10 mouse cellular contexts compared by ENCODE assay signal in genomic region chr13:21933626-21934548, GRCm38 (mm10). TPM values are rescaled to one million over a fixed set of nuclear protein-coding genes. Genes with fewer than 3 reads are reported as not detected.
A peak's percentile ranks its signal among the peaks of the same experiment; 100 is the strongest.
DNase-seq lines count a peak whose midpoint lies in the region; ATAC-seq and TF ChIP-seq lines count a peak whose summit lies in the region.
"Had no signal": no experiment of that assay in that cellular context is flagged by ENCODE, and none has a peak within 500 bp of the region (broad histone marks: within the 10 kb centered on the region; RNA-seq: fewer than 3 reads in every experiment).

No protein-coding gene starts in this region.

- H3K4me3 ChIP-seq in heart, adult 2 months, result peak overlapping the region; percentile 33
- peak overlapping the region; percentile 74 for H3K4me3 ChIP-seq in ES-Bruce4 (ENCODE audit: low read depth, low read length)
- H3K4me3 ChIP-seq in embryonic fibroblast, embryonic 13.5 days (ENCODE audit: insufficient read depth, low read length), result peak overlapping the region; percentile 38
- peak overlapping the region; percentile 18 for H3K4me3 ChIP-seq in limb, embryonic 11.5 days (ENCODE audit: low read depth, low read length)
- H3K4me3 ChIP-seq in neural tube, embryonic 11.5 days (ENCODE audit: low read depth, low read length), result no peak overlapping the region

- intact Hi-C loops in heart, adult 2 months (cut with DNase I), result no loop called here

- no peak for TF ChIP-seq POLR2A in heart, adult 2 months (IDR thresholded peaks at IDR 0.05; ENCODE audit: insufficient read depth, low read depth, low read length)
- no peak for TF ChIP-seq POLR2A in ES-Bruce4 (IDR thresholded peaks at IDR 0.05; ENCODE audit: insufficient read depth, low read length)
- no peak for TF ChIP-seq POLR2A in embryonic fibroblast, embryonic 13.5 days (IDR thresholded peaks at IDR 0.05; ENCODE audit: low read depth, low read length)

- no peak for TF ChIP-seq EP300 in heart, adult 2 months (IDR thresholded peaks at IDR 0.05; ENCODE audit: insufficient read depth, low read depth, low read length)
- no peak for TF ChIP-seq EP300 in ES-Bruce4 (IDR thresholded peaks at IDR 0.05; ENCODE audit: insufficient read depth, low read depth, low read length)

- no peak overlapping the region for H3K9ac ChIP-seq in heart, adult 2 months (ENCODE audit: low read depth, low read length)
- H3K9ac ChIP-seq in ES-Bruce4 (ENCODE audit: low read depth, poor library complexity, severe bottlenecking), result peak overlapping the region; percentile 4
- H3K9ac ChIP-seq in limb, embryonic 11.5 days (ENCODE audit: low read length), result no peak overlapping the region
- no peak overlapping the region for H3K9ac ChIP-seq in neural tube, embryonic 11.5 days (ENCODE audit: low read length)

- no peak overlapping the region; the same call in 1 of the 2 replicates for H3K27ac ChIP-seq in heart, adult 2 months
- H3K27ac ChIP-seq in ES-Bruce4 (ENCODE audit: insufficient read depth, low read length), result peak overlapping the region; percentile 69
- no peak overlapping the region for H3K27ac ChIP-seq in embryonic fibroblast, embryonic 13.5 days (ENCODE audit: insufficient read depth, low read length)
- no peak overlapping the region for H3K27ac ChIP-seq in limb, embryonic 11.5 days (replicated peaks; ENCODE audit: low read depth, low read length)
- H3K27ac ChIP-seq in neural tube, embryonic 11.5 days (ENCODE audit: low read depth, low read length), result no peak overlapping the region

- peaks cover 3% of the 10 kb centered on the region for H3K4me1 ChIP-seq in heart, adult 2 months (ENCODE audit: control insufficient read depth, insufficient read depth, low read length)
- H3K4me1 ChIP-seq in ES-Bruce4 (ENCODE audit: control insufficient read depth, insufficient read depth, low read length), result no peaks in the 10 kb centered on the region
- no peaks in the 10 kb centered on the region; the same call in 1 of the 2 replicates for H3K4me1 ChIP-seq in embryonic fibroblast, embryonic 13.5 days (ENCODE audit: control insufficient read depth, insufficient read depth, low read length)
- 0 out of 2 replicates have a peak, but pooled peaks cover 4% of the 10 kb centered on the region for H3K4me1 ChIP-seq in limb, embryonic 11.5 days (ENCODE audit: control insufficient read depth, insufficient read depth, low read length)
- no peaks in the 10 kb centered on the region for H3K4me1 ChIP-seq in neural tube, embryonic 11.5 days (ENCODE audit: control insufficient read depth, insufficient read depth, low read length)

- 37% methylated on average over 28 of the region's 28 CpGs for WGBS in heart, adult 2 months
- WGBS in limb, embryonic 11.5 days, result 7% methylated on average over 28 of the region's 28 CpGs
- 3% methylated on average over 28 of the region's 28 CpGs for WGBS in neural tube, embryonic 11.5 days

- ATAC-seq in limb, embryonic 11.5 days (ENCODE audit: insufficient number of reproducible peaks, low FRiP score, low TSS enrichment, low read depth), result no peak
- no peak for ATAC-seq in neural tube, embryonic 11.5 days (ENCODE audit: insufficient read depth, low FRiP score, low TSS enrichment)
- ATAC-seq: Patski had no signal

- peak overlapping the region; percentile 22; the same call in 1 of the 2 replicates for H3K4me2 ChIP-seq in limb, embryonic 11.5 days (ENCODE audit: low read depth, severe bottlenecking)
- H3K4me2 ChIP-seq in neural tube, embryonic 11.5 days (ENCODE audit: low read depth), result peak overlapping the region; percentile 19

- no peaks in the 10 kb centered on the region for H3K9me3 ChIP-seq in ES-Bruce4 (replicated peaks; ENCODE audit: control insufficient read depth, insufficient read depth, low read length, poor library complexity, severe bottlenecking)
- no peaks in the 10 kb centered on the region for H3K9me3 ChIP-seq in limb, embryonic 11.5 days (ENCODE audit: control insufficient read depth, low read length)
- no peaks in the 10 kb centered on the region for H3K9me3 ChIP-seq in neural tube, embryonic 11.5 days (ENCODE audit: control insufficient read depth, low read length)

- no peaks in the 10 kb centered on the region for H3K36me3 ChIP-seq in heart, adult 2 months (ENCODE audit: control insufficient read depth, insufficient read depth, low read length)
- no peaks in the 10 kb centered on the region for H3K36me3 ChIP-seq in ES-Bruce4 (ENCODE audit: control insufficient read depth, insufficient read depth, low read length, poor library complexity, severe bottlenecking)
- H3K36me3 ChIP-seq in limb, embryonic 11.5 days (ENCODE audit: control insufficient read depth, insufficient read depth, low read length), result no peaks in the 10 kb centered on the region
- H3K36me3 ChIP-seq in neural tube, embryonic 11.5 days (ENCODE audit: control insufficient read depth, insufficient read depth, low read length), result no peaks in the 10 kb centered on the region

- TF ChIP-seq CTCF in heart, adult 2 months (IDR thresholded peaks at IDR 0.05), result no peak
- TF ChIP-seq CTCF in ES-Bruce4 (IDR thresholded peaks at IDR 0.05; ENCODE audit: low read depth, low read length), result no peak
- no peak for TF ChIP-seq CTCF in embryonic fibroblast, embryonic 13.5 days (IDR thresholded peaks at IDR 0.05; ENCODE audit: borderline replicate concordance, insufficient read depth, low read length)

- peak in 1 of 2 experiments; percentile 27 for DNase-seq in heart, adult 2 months
- no peak for DNase-seq in heart, adult 11 months
- DNase-seq in limb, embryonic 11.5 days (ENCODE audit: low spot score), result peak; percentile 67
- DNase-seq in neural tube, embryonic 11.5 days (ENCODE audit: low spot score), result no peak
- no peak for DNase-seq in urinary bladder, postnatal 4 days (ENCODE audit: low spot score in 2 of 2)
- DNase-seq in cerebellum, adult 18-20 months, result no peak

- H3K79me2 ChIP-seq in heart, adult 2 months (replicated peaks; ENCODE audit: control insufficient read depth, insufficient read depth, low read length), result no peaks in the 10 kb centered on the region

- H3K27me3 ChIP-seq in heart, adult 2 months (ENCODE audit: control insufficient read depth, insufficient read depth, low read length), result no peaks in the 10 kb centered on the region
- no peaks in the 10 kb centered on the region for H3K27me3 ChIP-seq in ES-Bruce4 (ENCODE audit: control insufficient read depth, insufficient read depth, low read length, poor library complexity, severe bottlenecking)
- no peaks in the 10 kb centered on the region for H3K27me3 ChIP-seq in limb, embryonic 11.5 days (ENCODE audit: control insufficient read depth, insufficient read depth, low read length)
- no peaks in the 10 kb centered on the region for H3K27me3 ChIP-seq in neural tube, embryonic 11.5 days (ENCODE audit: control insufficient read depth, insufficient read depth, low read length)
- H3K27me3 ChIP-seq: Patski had no signal

RNA-seq across cellular contexts. Expression of gene Zfp184, which starts 11.0 kb away (rescaled TPM):
- total RNA-seq in heart, adult 2 months (2021), result under 1 TPM; 0.70 to 0.73 TPM
- 0.35 and 0.43 TPM in 2 replicates for polyA plus RNA-seq in heart, adult 2 months (2012; rRNA removed)
- polyA plus RNA-seq in ES-Bruce4 (2011; ENCODE audit: insufficient read depth, insufficient read length, low read depth, missing spikeins), result 8.1 and 11.5 TPM in 2 replicates
- polyA plus RNA-seq in embryonic fibroblast, embryonic 13.5 days (2011; ENCODE audit: insufficient read length, low read depth, missing spikeins), result 2.9 and 5.0 TPM in 2 replicates
- polyA plus RNA-seq in limb, embryonic 11.5 days (2014; fragmentation: Nextera tagmentation; extraction: Ambion mirVana), result 26.9 and 28.8 TPM in 2 replicates
- 22.1 and 25.9 TPM in 2 replicates for polyA plus RNA-seq in neural tube, embryonic 11.5 days (2014; fragmentation: Nextera tagmentation; extraction: Ambion mirVana)

RNA-seq across cellular contexts. Expression of gene Pom121l2, which starts 47.1 kb away (rescaled TPM):
- total RNA-seq in heart, adult 2 months (2021), result not detected
- 0.06 TPM in 2 replicates for polyA plus RNA-seq in heart, adult 2 months (2012; rRNA removed)
- not detected in 2 replicates for polyA plus RNA-seq in ES-Bruce4 (2011; ENCODE audit: insufficient read depth, insufficient read length, low read depth, missing spikeins)
- 0.23 and 0.32 TPM in 2 replicates for polyA plus RNA-seq in embryonic fibroblast, embryonic 13.5 days (2011; ENCODE audit: insufficient read length, low read depth, missing spikeins)
- 0.31 and 0.38 TPM in 2 replicates for polyA plus RNA-seq in limb, embryonic 11.5 days (2014; fragmentation: Nextera tagmentation; extraction: Ambion mirVana)
- 0.16 and 0.19 TPM in 2 replicates for polyA plus RNA-seq in neural tube, embryonic 11.5 days (2014; fragmentation: Nextera tagmentation; extraction: Ambion mirVana)
- total RNA-seq: neutrophil, adult 5-6 weeks had no signal
- polyA plus RNA-seq: Patski had no signal
